Mouse (Mus musculus) mesoderm, embryonic 11.5 days (tissue): ENCODE results near the gene Gm853.

ENCODE experiments used
- DNase-seq: peaks from one replicate; pipeline ENCODE4 v3.0.0-alpha.2; 2012; ENCODE audit warnings: low read depth, low spot score

Gm853 gene

GRCm38 (mm10) chr4:130174335-130175031 is 47.7 kb downstream of the Gm853 start:
- no peak for DNase-seq

GRCm38 (mm10) chr4:130173911-130174311 is 48.3 kb downstream of the Gm853 start:
- no peak for DNase-seq

- DNase-seq = no peak
These were observed 49.0 kb downstream of the Gm853 start for GRCm38 (mm10) chr4:130173060-130173822.

GRCm38 (mm10) chr4:130171951-130172765 is 50.0 kb downstream of the Gm853 start:
- no peak for DNase-seq

- DNase-seq = no peak
These were observed 51.8 kb downstream of the Gm853 start for GRCm38 (mm10) chr4:130170362-130170761.

GRCm38 (mm10) chr4:130169411-130169971 is 52.7 kb downstream of the Gm853 start:
- DNase-seq = no peak

GRCm38 (mm10) chr4:130168280-130169183 is 53.7 kb downstream of the Gm853 start:
- DNase-seq = no peak

- no peak for DNase-seq
These were observed 54.4 kb downstream of the Gm853 start for GRCm38 (mm10) chr4:130167814-130168213.

GRCm38 (mm10) chr4:130167321-130167720 is 54.9 kb downstream of the Gm853 start:
- no peak for DNase-seq

GRCm38 (mm10) chr4:130166592-130166991 is 55.6 kb downstream of the Gm853 start:
- DNase-seq = no peak

- no peak for DNase-seq
These were observed 56.1 kb downstream of the Gm853 start for GRCm38 (mm10) chr4:130166061-130166460.

- DNase-seq = no peak
These were observed 58.1 kb downstream of the Gm853 start for GRCm38 (mm10) chr4:130164121-130164520.

GRCm38 (mm10) chr4:130163391-130163861 is 58.8 kb downstream of the Gm853 start:
- DNase-seq = no peak

- no peak for DNase-seq
These were observed 60.9 kb downstream of the Gm853 start for GRCm38 (mm10) chr4:130161349-130161748.
